Mouse (Mus musculus): ENCODE data around the gene Col4a3bp. TPM values are rescaled to one million over a fixed set of nuclear protein-coding genes. Genes with fewer than 3 reads are reported as not detected.

The Col4a3bp gene
- polyA plus RNA-seq, 1 experiment, result 24.2 TPM

GRCm38 (mm10) chr13:96677071-96677470 is 134.7 kb downstream of the Col4a3bp start:
- no peak overlapping the region for H3K4me3 ChIP-seq (ENCODE audit: control insufficient read depth, insufficient read depth, low read length)
- no peak for TF ChIP-seq CTCF (IDR thresholded peaks at IDR 0.05; ENCODE audit: borderline replicate concordance, control insufficient read depth, extremely low read depth, insufficient read depth, low read length, poor library complexity)
- TF ChIP-seq POLR2A (IDR thresholded peaks at IDR 0.05; ENCODE audit: control insufficient read depth, extremely low read depth, insufficient read depth, low read length, poor library complexity), result no peak
- 85% methylated on average over 1 of the region's 1 CpGs for WGBS
- H3K27ac ChIP-seq (ENCODE audit: control insufficient read depth, insufficient read depth, low read length), result no peak overlapping the region
- no peaks in the 10 kb centered on the region for H3K4me1 ChIP-seq (replicated peaks; ENCODE audit: control insufficient read depth, insufficient read depth, low read length)
- no peak for DNase-seq
- H3K27me3 ChIP-seq (ENCODE audit: control insufficient read depth, insufficient read depth, low read length), result no peaks in the 10 kb centered on the region
- no peaks in the 10 kb centered on the region for H3K36me3 ChIP-seq (ENCODE audit: control insufficient read depth, insufficient read depth, low read length)

- Histone ChIP-seq H3K36me3 (ENCODE audit: control insufficient read depth, insufficient read depth, low read length) (no peaks in the 10 kb centered on the region), H3K27me3 (ENCODE audit: control insufficient read depth, insufficient read depth, low read length) (no peaks in the 10 kb centered on the region), H3K27ac (ENCODE audit: control insufficient read depth, insufficient read depth, low read length) (no peak overlapping the region), H3K4me3 (ENCODE audit: control insufficient read depth, insufficient read depth, low read length) (no peak overlapping the region), H3K4me1 (replicated peaks; ENCODE audit: control insufficient read depth, insufficient read depth, low read length) (no peaks in the 10 kb centered on the region)
- no peak for DNase-seq
- 89% methylated on average over 6 of the region's 6 CpGs for WGBS
- TF ChIP-seq CTCF (IDR thresholded peaks at IDR 0.05; ENCODE audit: borderline replicate concordance, control insufficient read depth, extremely low read depth, insufficient read depth, low read length, poor library complexity) (no peak), POLR2A (IDR thresholded peaks at IDR 0.05; ENCODE audit: control insufficient read depth, extremely low read depth, insufficient read depth, low read length, poor library complexity) (no peak)
Measured at GRCm38 (mm10) chr13:96678616-96679015, 136.2 kb downstream of the Col4a3bp start.

- no peaks in the 10 kb centered on the region for H3K36me3 ChIP-seq (ENCODE audit: control insufficient read depth, insufficient read depth, low read length)
- 81% methylated on average over 9 of the region's 9 CpGs for WGBS
Measured at GRCm38 (mm10) chr13:96680163-96681087, 138.0 kb downstream of the Col4a3bp start.

DNA sequence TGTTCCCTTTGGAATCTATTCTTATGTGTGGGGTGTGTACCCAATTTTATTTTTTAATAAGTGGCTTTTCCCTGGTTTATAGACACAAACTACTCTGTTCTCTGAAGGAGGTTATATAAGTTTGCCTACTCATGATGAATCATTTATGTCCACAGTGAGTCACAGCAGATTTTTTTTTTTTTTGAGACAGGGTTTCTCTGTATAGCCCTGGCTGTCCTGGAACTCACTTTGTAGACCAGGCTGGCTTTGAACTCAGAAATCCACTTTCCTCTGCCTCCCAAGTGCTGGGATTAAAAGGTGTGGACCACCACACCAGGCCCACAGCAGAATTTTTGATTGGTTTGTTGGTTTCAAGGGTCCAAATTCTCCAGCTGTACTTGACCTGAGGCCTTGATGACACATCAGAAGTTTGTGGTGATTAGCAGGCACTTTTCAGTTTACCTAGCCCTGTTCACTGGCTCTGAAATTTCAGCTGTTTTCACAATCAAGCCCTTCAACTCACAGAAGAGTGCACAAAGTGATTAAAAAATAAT is 138.7 kb downstream of the Col4a3bp start:
- H3K4me3 ChIP-seq (ENCODE audit: control insufficient read depth, insufficient read depth, low read length), result no peak overlapping the region
- no peaks in the 10 kb centered on the region for H3K36me3 ChIP-seq (ENCODE audit: control insufficient read depth, insufficient read depth, low read length)
- no peak for TF ChIP-seq CTCF (IDR thresholded peaks at IDR 0.05; ENCODE audit: borderline replicate concordance, control insufficient read depth, extremely low read depth, insufficient read depth, low read length, poor library complexity)
- TF ChIP-seq POLR2A (IDR thresholded peaks at IDR 0.05; ENCODE audit: control insufficient read depth, extremely low read depth, insufficient read depth, low read length, poor library complexity), result no peak
- no peaks in the 10 kb centered on the region for H3K4me1 ChIP-seq (replicated peaks; ENCODE audit: control insufficient read depth, insufficient read depth, low read length)
- no peak for DNase-seq
- H3K27ac ChIP-seq (ENCODE audit: control insufficient read depth, insufficient read depth, low read length), result no peak overlapping the region
- no peaks in the 10 kb centered on the region for H3K27me3 ChIP-seq (ENCODE audit: control insufficient read depth, insufficient read depth, low read length)

More at GRCm38 (mm10) chr13:96680163-96681087, 138.0 kb downstream of the Col4a3bp start:
- no peaks in the 10 kb centered on the region for H3K4me1 ChIP-seq (replicated peaks; ENCODE audit: control insufficient read depth, insufficient read depth, low read length)
- no peak overlapping the region for H3K27ac ChIP-seq (ENCODE audit: control insufficient read depth, insufficient read depth, low read length)
- TF ChIP-seq CTCF (IDR thresholded peaks at IDR 0.05; ENCODE audit: borderline replicate concordance, control insufficient read depth, extremely low read depth, insufficient read depth, low read length, poor library complexity) (no peak), POLR2A (IDR thresholded peaks at IDR 0.05; ENCODE audit: control insufficient read depth, extremely low read depth, insufficient read depth, low read length, poor library complexity) (no peak)
- H3K27me3 ChIP-seq (ENCODE audit: control insufficient read depth, insufficient read depth, low read length), result no peaks in the 10 kb centered on the region
- no peak for DNase-seq
- no peak overlapping the region for H3K4me3 ChIP-seq (ENCODE audit: control insufficient read depth, insufficient read depth, low read length)

DNA sequence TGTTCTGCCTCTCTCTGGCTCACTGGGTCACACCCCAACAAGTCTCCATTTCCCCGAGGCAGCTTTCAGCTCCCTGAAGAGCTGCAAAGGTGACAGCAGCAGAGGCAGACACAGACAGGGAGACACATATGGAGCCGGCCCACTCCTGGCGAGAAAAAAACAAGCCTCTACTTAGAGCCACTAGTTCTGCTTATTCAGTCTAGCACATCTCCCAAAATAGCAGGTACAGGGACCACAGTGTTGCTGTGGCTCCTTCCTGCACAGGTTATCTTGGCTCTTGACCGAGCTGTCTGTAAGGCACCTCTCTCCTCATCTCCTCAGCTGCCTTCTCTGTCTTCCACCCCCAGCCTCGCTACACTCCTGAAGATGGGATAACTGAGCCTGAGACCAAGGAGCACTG is 142.4 kb downstream of the Col4a3bp start:
- no peak for DNase-seq
- no peaks in the 10 kb centered on the region for H3K4me1 ChIP-seq (replicated peaks; ENCODE audit: control insufficient read depth, insufficient read depth, low read length)
- H3K4me3 ChIP-seq (ENCODE audit: control insufficient read depth, insufficient read depth, low read length), result no peak overlapping the region
- H3K27ac ChIP-seq (ENCODE audit: control insufficient read depth, insufficient read depth, low read length), result no peak overlapping the region
- WGBS, result 74% methylated on average over 5 of the region's 5 CpGs
- no peak for TF ChIP-seq POLR2A (IDR thresholded peaks at IDR 0.05; ENCODE audit: control insufficient read depth, extremely low read depth, insufficient read depth, low read length, poor library complexity)
- TF ChIP-seq CTCF (IDR thresholded peaks at IDR 0.05; ENCODE audit: borderline replicate concordance, control insufficient read depth, extremely low read depth, insufficient read depth, low read length, poor library complexity), result no peak
- no peaks in the 10 kb centered on the region for H3K27me3 ChIP-seq (ENCODE audit: control insufficient read depth, insufficient read depth, low read length)
- H3K36me3 ChIP-seq (ENCODE audit: control insufficient read depth, insufficient read depth, low read length), result no peaks in the 10 kb centered on the region

- Histone ChIP-seq H3K4me3 (ENCODE audit: control insufficient read depth, insufficient read depth, low read length) (no peak overlapping the region), H3K27me3 (ENCODE audit: control insufficient read depth, insufficient read depth, low read length) (no peaks in the 10 kb centered on the region), H3K4me1 (replicated peaks; ENCODE audit: control insufficient read depth, insufficient read depth, low read length) (no peaks in the 10 kb centered on the region), H3K36me3 (ENCODE audit: control insufficient read depth, insufficient read depth, low read length) (no peaks in the 10 kb centered on the region), H3K27ac (ENCODE audit: control insufficient read depth, insufficient read depth, low read length) (no peak overlapping the region)
- 91% methylated on average over 9 of the region's 9 CpGs for WGBS
- TF ChIP-seq CTCF (IDR thresholded peaks at IDR 0.05; ENCODE audit: borderline replicate concordance, control insufficient read depth, extremely low read depth, insufficient read depth, low read length, poor library complexity), result no peak
- no peak for TF ChIP-seq POLR2A (IDR thresholded peaks at IDR 0.05; ENCODE audit: control insufficient read depth, extremely low read depth, insufficient read depth, low read length, poor library complexity)
- no peak for DNase-seq
Measured at GRCm38 (mm10) chr13:96687261-96687660, 144.8 kb downstream of the Col4a3bp start.

Other genes with a start within 250 kb of the Col4a3bp start
- gene Poc5, start 154.3 kb upstream of the Col4a3bp start, polyA plus RNA-seq (2012; rRNA removed), result 8.5 and 11.2 TPM in 2 replicates
- 0.26 TPM in 1 of 2 replicates, not detected in the other for gene Ankdd1b, start 71.4 kb upstream of the Col4a3bp start, polyA plus RNA-seq (2012; rRNA removed)
- not detected in 2 replicates for gene Gm17622, start 51.9 kb upstream of the Col4a3bp start, polyA plus RNA-seq (2012; rRNA removed)
- gene Polk, start within 50 bp of the Col4a3bp start, polyA plus RNA-seq (2012; rRNA removed), result 3.0 and 3.3 TPM in 2 replicates
- 24.5 and 29.4 TPM in 2 replicates for gene Hmgcr, start 128.3 kb downstream of the Col4a3bp start, polyA plus RNA-seq (2012; rRNA removed)
- gene Ankrd31, start 205.7 kb downstream of the Col4a3bp start, polyA plus RNA-seq (2012; rRNA removed), result not detected in 2 replicates